Mouse (Mus musculus) forelimb bud, embryonic 11.5 days (tissue): ENCODE results near the gene Aifm2.

Experiments
- DNase-seq: peaks from one replicate; pipeline ENCODE4 v3.0.0-alpha.2; 2012; ENCODE audit warnings: low read depth, low spot score

The Aifm2 gene

DNA sequence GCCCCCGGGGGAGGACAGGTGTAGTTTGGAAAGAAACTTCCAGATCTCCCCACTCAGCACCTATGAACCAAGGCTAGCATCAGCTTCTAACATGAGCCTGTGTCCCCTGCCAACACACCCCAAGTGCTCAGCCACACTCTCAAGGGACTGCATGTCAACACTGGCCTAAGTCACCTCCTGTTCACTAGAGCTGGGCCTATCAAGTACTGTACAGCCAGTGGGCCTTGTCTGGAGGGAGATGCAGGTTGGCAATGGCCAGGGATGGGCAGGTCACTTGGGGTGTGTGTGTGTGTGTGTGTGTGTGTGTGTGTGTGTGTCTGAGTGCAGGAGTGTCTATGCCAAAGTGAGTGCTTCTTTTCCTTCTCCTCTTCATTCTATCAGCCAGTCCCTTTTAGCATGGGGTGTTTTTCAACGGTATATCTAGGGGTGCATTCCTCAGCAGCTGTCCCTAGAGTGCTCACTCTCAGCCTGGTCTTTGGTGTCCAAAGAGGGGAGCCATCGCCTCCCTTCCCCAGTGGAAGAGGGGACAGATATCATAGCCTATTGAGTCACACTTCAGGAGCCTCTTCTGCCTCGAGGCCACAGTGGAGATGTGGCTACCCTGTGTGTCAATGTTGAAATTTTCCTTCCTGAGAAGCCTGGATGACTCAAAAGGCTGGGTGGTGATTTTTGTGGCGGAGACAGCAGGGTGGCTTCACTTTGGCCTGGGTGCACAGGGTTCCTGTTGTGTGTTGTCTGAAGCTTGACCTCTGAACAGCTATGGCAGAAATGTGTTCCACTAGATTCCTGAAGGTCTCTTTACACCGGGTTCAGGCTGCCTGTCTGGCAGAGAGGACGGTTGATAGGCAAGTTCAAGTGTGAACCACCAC lies 1.2 kb downstream of the Aifm2 start:
- no peak for DNase-seq

DNA sequence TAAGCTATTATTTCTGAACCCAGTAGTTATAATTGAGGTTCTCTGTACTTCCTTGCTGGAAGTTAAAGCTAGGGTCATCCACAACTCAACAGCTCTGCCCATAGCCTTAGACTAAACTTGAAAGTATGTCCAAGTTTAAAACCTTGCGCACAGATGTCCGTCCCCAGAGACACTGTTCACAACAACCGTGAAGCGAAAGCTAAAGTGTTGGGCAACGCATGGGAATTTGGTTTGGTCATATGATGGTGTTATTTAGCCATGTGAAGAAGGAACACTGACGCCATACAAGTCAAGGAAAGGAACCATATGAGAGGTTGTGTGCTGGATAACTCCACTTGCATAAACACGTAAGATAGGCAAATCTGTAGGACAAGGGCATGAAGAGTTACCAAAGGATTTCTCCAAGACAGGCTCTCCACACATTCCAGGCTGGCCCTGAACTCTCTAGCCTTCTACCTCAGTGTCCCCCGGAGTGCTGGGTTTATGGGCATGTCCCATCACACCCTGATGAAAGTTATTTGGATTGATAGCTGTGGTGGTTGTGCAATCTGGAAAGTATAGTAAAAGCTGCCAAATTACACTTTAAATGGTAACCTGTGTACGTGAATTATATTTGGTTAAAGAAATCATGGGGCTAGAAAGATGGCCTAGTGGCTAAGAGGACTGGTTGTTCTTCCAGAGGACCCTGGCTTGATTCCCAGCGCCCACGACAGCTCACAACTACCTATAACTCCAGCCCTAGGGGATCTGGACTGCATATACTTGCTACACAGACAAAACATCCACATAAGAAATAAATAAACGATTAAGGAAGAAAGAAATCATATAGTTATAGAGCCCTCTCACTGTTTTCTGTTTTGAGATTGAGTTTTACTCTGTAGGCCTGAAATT lies 2.6 kb downstream of the Aifm2 start:
- DNase-seq: no peak

GRCm38 (mm10) chr10:61720331-61720730 lies 5.3 kb downstream of the Aifm2 start:
- DNase-seq: no peak

DNA sequence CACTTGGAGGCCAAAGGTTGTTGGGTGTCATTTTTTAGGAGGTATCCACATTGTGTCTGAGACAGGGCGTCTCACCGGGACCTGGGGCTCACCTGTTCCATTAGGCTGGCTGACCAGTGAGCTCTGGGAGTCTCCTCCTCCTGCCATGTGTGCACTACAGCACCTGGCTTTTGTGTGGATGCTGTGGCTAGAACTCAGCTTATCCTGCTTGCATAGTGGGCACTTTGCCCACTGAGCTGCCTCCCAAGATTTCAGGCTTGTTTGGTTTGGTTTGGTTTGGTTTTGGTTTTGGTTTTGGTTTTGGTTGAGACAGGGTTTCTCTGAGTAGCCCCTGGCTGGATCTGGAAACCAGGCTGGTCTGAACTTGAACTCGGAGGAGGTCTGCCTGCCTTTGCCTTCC lies 7.2 kb downstream of the Aifm2 start:
- DNase-seq: no peak

DNA sequence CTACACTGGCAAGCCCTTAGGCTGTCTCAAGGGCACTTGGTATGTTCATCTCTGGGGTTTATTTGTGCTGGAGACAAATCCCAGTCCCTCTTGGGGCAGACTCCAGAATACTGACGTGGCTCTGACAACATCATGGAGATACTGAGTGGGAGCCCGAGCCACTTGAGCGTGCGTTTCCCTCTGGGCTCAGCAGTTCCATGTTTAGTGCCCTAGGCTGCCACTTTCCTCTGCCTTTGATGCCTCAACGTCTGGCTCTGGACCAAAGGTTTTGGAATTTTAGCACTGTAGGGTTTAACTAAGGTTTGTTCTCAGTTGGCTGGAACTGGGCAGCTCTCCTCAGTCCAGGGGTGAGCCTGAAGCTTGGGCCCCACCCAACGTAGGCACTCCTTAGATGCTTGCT lies 8.2 kb downstream of the Aifm2 start:
- no peak for DNase-seq

DNA sequence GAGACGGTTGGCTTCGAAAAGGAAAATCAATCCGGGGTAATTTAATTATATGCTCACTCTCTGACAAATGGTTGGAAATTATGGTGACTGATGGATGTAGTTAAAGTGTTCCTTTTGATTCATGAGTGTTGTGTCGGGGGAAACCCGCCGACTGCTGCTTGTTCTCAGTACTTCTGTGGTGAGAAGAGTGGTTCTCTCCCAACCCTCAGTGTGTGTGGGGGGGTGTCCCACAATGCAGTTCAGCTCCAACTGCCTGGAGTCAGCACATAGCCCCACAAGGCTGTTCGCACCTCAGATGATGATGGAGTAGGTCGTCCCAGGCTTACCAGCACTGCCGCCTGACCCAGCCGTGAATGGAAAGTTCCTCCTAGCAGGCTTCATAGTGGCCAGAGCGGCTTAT lies 14.1 kb downstream of the Aifm2 start:
- no peak for DNase-seq

DNA sequence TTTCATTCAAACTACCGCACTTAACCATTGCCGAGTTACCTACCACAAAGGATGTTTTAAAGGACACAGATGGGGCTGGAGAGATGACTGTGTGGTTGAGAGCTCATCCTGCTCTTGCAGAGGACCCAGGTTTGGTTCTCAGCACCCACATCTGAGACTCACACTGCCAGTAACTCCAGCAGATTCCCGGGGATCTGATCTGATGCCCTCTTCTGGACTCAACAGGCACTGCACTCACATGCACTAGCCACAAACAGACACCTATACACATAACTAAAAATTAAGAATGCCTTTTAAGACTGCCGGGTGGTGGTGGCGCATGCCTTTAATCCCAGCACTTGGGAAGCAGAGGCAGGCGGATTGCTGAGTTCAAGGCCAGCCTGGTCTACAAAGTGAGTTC lies 15.1 kb downstream of the Aifm2 start:
- DNase-seq: no peak

GRCm38 (mm10) chr10:61734377-61734776 lies 19.3 kb downstream of the Aifm2 start:
- DNase-seq: peak; percentile 38

GRCm38 (mm10) chr10:61736671-61737078 lies 21.6 kb downstream of the Aifm2 start:
- DNase-seq: no peak

DNA sequence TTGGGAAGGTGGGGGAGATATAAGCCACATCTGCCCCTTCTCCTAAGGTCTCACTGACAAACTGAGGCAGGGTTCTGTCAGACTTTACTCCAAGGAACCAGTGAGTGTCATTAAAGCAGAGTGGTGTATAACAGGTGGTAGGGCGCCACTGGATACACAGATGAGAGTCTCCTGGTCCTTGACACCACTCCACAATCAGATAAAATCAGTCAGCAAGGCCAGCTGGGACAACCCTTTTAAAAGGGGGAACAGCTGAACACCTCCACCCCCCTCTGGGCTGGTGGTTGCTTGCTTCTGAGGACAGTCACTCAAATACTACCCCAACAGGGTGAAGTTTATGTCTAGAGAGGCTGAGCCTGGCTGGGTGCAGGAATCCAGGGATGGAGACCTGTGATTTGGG lies 22.5 kb downstream of the Aifm2 start:
- no peak for DNase-seq

GRCm38 (mm10) chr10:61738126-61738525 lies 23.1 kb downstream of the Aifm2 start:
- no peak for DNase-seq

- no peak for DNase-seq
Observed at GRCm38 (mm10) chr10:61741306-61741705, 26.2 kb downstream of the Aifm2 start.

DNA sequence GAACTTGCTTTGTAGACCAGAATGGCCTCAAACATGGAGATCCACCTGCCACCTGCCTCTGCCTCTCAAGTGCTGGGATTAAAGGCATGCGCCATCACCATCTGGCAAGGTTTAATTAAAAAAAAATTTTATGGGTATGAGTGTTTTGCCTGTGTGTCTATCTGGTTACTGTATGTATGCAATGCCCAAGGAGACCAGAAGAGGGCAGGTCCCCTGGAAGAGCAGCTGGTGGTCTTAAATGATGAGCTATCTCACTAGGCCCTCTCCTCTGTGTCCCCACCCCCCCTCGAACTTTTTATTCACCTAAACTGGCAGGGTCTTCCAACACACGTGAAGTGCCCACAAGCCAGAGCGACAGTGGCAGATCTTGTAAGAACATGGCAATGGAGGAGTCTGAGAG lies 26.8 kb downstream of the Aifm2 start:
- no peak for DNase-seq

DNA sequence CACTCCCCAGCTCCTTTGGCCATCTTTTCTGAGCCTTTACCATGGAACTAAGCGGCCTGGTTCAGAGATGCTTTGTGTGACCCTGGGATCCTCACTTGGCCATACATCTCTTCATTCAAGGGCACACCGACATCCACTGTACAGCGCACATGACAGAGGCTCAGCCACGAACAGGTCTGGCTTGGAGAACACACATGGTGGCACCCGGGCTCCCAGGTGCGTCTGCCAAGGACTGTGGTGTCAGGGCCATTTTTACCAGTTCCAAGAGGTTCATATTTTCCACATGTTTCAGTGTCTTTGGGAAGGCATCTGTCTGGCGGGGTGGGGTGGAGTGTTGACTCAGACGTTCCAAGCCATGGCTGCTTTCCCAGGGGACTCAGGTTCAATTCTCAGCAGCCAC lies 27.3 kb downstream of the Aifm2 start:
- no peak for DNase-seq

DNA sequence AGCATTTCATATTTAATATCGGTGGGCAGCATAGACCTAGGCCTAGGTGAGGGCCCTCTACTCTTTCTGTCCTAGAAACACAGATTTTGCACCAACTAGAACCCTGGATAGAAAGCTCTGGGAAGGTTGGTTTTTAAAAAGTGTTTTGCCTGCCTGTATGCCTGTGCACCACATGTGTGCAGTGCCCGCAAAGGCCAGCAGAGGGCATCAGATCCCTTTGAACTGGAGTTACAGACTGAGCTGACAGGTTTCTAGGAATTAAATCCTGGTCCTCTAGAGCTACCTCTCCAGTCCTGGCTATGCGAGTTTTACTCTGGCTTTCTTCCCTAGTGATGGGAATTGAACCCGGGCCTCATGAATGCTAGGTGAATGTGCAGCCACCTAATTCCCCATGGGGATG lies 30.1 kb downstream of the Aifm2 start:
- DNase-seq: peak; percentile 35

DNA sequence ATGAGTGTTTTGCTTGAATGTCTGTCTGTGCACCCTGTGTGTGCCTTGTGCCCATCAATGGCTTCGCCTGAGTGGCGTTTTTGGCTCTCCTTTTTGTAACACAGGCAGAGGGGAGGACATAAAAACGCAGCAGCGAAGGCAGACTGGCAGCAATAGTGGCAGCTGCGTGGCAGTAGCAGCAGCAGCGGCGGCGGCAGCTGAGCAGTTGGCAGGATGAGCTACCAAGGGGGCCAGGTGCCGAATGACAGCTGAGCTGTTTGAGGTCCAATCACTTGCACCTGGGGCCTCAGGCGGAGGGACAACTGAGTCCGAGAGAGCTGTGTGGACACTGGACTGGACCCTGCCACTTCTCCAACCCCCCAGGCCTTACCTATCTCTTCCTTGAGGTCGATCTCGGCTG lies 32.2 kb downstream of the Aifm2 start:
- no peak for DNase-seq

DNA sequence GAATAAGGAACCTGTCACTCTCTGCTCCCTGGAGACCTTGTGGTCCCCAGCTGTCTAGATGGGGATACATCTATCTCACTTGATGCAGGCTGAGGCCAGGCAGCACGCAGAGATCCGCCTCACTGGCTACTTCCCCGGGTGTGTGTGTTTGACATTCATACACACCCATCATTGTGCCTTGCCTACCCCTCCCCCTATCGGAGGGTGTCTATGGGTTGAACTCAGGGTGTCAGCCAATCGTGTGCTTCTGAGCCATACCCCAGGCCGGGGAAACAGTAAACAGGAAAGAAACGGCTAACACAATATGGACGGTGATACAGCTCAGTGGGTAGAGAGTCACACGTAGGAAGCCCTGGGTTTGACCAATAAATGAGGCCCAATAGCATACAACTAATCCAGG lies 35.0 kb downstream of the Aifm2 start:
- no peak for DNase-seq

DNA sequence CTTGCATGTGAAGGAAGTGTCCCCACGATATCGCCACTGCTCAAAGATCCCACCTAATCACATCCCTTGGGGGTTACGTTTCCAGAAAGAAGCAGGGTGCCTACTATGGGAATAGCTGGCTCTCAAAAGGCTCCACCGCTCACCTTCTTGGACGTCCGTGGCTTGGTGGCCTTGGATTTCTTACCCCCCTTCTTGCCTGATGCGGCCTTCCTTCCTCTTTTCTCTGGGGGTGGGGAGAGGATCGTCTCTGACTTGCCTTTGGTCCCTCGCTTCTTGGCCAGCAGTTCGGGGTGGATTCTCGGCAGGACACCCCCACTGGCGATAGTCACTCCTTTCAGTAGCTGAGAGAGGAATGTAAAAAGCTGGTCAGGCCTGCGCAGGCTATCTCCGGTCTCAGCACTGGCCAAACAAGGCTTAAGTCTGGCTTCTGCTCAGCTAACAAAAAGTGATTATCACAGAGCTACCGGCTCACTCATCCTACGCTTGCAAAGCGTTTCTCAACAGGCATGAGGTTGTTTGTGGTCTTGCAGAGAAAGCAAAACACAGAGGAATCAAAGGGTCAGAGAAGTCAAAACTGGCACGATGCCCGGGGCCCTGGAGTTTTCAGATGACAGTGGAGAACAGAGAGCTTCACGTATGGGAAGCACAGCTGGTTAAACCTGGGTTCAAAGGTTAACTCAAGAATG lies 36.6 kb downstream of the Aifm2 start:
- no peak for DNase-seq

DNA sequence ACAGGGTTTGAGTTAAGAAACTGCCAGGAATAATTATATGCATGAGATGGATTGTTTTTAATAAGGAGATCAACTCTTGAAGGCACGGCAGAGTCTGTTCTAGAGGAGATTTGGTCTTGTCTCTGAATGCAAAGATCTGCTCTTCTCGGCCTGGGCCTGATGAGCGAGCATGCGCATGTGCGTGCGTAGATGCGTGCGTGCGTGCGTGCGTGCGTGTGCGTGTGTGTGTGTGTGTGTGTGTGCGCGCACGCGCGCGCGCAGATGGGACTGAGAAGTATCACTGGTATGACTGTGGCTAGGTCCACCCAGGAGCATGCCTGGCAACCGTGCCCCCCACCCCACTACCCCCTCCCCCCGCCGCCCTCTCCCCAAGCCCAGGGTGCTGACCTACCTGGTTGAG lies 38.0 kb downstream of the Aifm2 start:
- DNase-seq: no peak

- no peak for DNase-seq
Observed at GRCm38 (mm10) chr10:61757022-61757421, 42.0 kb downstream of the Aifm2 start.

DNA sequence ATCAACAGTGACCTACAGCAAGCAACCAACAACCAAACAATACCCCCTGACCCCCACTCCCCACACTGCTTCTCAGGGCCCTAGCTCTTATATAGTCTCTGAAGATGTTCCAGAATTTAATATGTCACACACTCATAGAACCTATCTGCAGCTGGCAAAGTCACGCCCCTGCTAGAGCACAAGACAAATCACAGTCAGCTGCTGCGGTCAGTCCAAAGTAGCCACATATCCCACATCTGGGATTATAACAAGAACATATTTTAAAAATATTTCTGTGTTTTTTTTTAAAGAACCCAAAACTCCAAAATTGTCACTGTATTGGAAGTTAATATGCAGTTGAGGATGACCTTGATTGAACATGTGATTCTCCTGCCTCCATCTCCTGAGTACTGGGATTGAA lies 43.8 kb downstream of the Aifm2 start:
- DNase-seq: no peak

- no peak for DNase-seq
Observed at GRCm38 (mm10) chr10:61759869-61760268, 44.8 kb downstream of the Aifm2 start.
